Mouse (Mus musculus) ES-E14 (cell line): ENCODE data around the gene Slc6a14. TPM values are rescaled to one million over a fixed set of nuclear protein-coding genes. Genes with fewer than 3 reads are reported as not detected.

Source experiments
- DNase-seq: peaks from one replicate; pipeline ENCODE4 v3.0.0-alpha.2; 2013; ENCODE audit warnings: low read depth, low spot score
- H3K27ac ChIP-seq: 2 replicates; pipeline ENCODE4 v1.5.1; 2012; ENCODE audit warnings: low read depth, mild to moderate bottlenecking, low read length, moderate library complexity, mixed read lengths; ENCODE audit not compliant: poor library complexity, insufficient read depth, severe bottlenecking
- H3K36me3 ChIP-seq: 2 replicates; pipeline ENCODE4 v1.6.1; 2012; ENCODE audit warnings: mild to moderate bottlenecking, low read length, moderate library complexity, mixed read lengths; ENCODE audit not compliant: control insufficient read depth, poor library complexity, insufficient read depth, severe bottlenecking
- H3K4me1 ChIP-seq, 2 experiments: fragments of 150-350 bp in 1 of 2; sonication (generic) in 1 of 2; 2 replicates each; pipeline ENCODE4 v1.6.1; 2012; ENCODE audit warnings: low read length in 2 of 2, mild to moderate bottlenecking in 1 of 2, mixed read lengths in 1 of 2; ENCODE audit not compliant: control insufficient read depth in 2 of 2, insufficient read depth in 2 of 2, poor library complexity in 1 of 2
- H3K4me3 ChIP-seq, 2 experiments: fragments of 150-350 bp in 1 of 2; sonication (generic) in 1 of 2; 2 replicates each; pipeline ENCODE4 v1.5.1; 2012; ENCODE audit warnings: low read length in 2 of 2, low read depth in 1 of 2, mild to moderate bottlenecking in 1 of 2, mixed read lengths in 1 of 2; ENCODE audit not compliant: insufficient read depth in 1 of 2, poor library complexity in 1 of 2, severe bottlenecking in 1 of 2
- H3K9ac ChIP-seq: 2 replicates; pipeline ENCODE4 v1.6.1; 2012; ENCODE audit warnings: low read depth, mild to moderate bottlenecking, low read length, mixed read lengths; ENCODE audit not compliant: poor library complexity, insufficient read depth, severe bottlenecking
- H3K9me3 ChIP-seq: fragments of 150-350 bp; sonication (generic); 2 replicates; pipeline ENCODE4 v1.6.1; 2012; ENCODE audit warnings: low read depth, mild to moderate bottlenecking, low read length; ENCODE audit not compliant: control insufficient read depth, insufficient read depth
- CHD2 ChIP-seq: IDR thresholded peaks from 2 replicates; pipeline ENCODE4 v1.6.1; 2014; ENCODE audit warnings: mild to moderate bottlenecking, low read depth, low read length, inconsistent platforms
- HCFC1 ChIP-seq: IDR thresholded peaks from 2 replicates; pipeline ENCODE4 v1.6.1; 2012; ENCODE audit warnings: low read length, inconsistent platforms, borderline replicate concordance; ENCODE audit not compliant: insufficient read depth
- MAFK ChIP-seq: IDR thresholded peaks from 2 replicates; pipeline ENCODE4 v1.6.1; 2014; ENCODE audit warnings: mild to moderate bottlenecking, low read depth, low read length, inconsistent platforms; ENCODE audit not compliant: insufficient read depth
- ZC3H11A ChIP-seq: IDR thresholded peaks from 2 replicates; pipeline ENCODE4 v1.6.1; 2012; ENCODE audit warnings: low read depth, mild to moderate bottlenecking, inconsistent platforms, low read length, borderline replicate concordance
- ZNF384 ChIP-seq: IDR thresholded peaks from 2 replicates; pipeline ENCODE4 v1.6.1; 2012; ENCODE audit warnings: low read depth, low read length, inconsistent platforms
- in situ Hi-C, 2 experiments: fragments of 600-800 bp; cut with MboI; formaldehyde crosslinking; loops; one replicate each; pipeline ENCODE4 v1.15.1; 2025; ENCODE audit warnings: low sequenced_read_pairs in 2 of 2, inconsistent platforms in 1 of 2; ENCODE audit not compliant: unreplicated experiment in 2 of 2
- total RNA-seq: library from RNA; depleted of rRNA; stranded (reverse); fragments of 300-350 nt; gene quantifications from 2 replicates; pipeline ENCODE4 v1.2.3, GENCODE M21; 2012; rRNA removed

The Slc6a14 gene
- total RNA-seq, 1 experiment: 0.13 TPM

DNA sequence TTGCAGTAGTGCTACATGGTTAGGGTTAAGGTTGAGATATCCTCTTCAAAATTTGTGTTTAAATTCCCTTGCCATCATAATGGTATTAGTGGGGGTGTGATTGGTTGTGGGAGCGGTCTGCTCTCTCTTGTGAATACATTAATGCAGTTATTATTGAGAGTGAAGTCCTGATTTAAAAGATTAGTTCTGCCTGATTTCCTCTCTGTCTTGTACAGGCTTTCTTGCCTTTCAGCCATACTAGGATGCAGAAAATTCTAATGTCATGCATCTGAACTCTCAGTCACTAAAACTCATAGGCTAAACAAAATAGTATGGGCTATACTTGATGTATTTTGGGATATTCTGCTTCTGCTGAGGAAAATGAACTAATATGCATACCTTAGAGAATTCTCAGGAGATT, 10.2 kb upstream of the Slc6a14 start:
- TF ChIP-seq HCFC1 (no peak), ZC3H11A (no peak), CHD2 (no peak), ZNF384 (no peak), MAFK (no peak)
- no peak overlapping the region for H3K27ac ChIP-seq
- no peaks in the 10 kb centered on the region for H3K9me3 ChIP-seq
- DNase-seq: no peak
- no peaks in the 10 kb centered on the region for H3K36me3 ChIP-seq
- in situ Hi-C loops: no loop called here
- H3K4me3 ChIP-seq: no peak overlapping the region
- H3K9ac ChIP-seq: no peak overlapping the region
- H3K4me1 ChIP-seq: 0 out of 4 replicates have a peak, but pooled peaks cover 0 to 2% of the 10 kb centered on the region in 2 experiments

DNA sequence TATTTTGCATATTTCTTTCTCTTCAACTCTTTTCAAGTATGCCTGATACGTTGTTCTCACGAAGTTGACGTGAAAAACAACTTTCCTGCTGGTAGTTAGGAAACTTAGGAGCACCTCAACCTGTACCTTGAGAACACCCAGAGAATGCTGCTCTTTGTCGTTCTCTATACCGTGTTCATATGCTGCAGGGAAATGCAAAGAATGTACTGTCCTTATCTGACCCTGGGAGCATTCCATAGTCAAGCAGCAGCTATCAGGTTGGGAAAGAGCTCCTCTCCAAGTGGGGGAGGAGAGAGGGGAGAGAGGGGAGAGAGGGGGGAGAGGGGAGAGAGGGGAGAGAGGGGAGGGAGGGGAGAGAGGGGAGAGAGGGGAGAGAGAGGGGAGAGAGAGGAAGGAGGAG, 597 bp downstream of the Slc6a14 start:
- in situ Hi-C loops: no loop called here
- H3K9me3 ChIP-seq: no peaks in the 10 kb centered on the region
- H3K9ac ChIP-seq: no peak overlapping the region
- no peak for TF ChIP-seq ZNF384
- no peak for TF ChIP-seq ZC3H11A
- no peak for TF ChIP-seq HCFC1
- no peak for TF ChIP-seq MAFK
- no peak for TF ChIP-seq CHD2
- H3K36me3 ChIP-seq: no peaks in the 10 kb centered on the region
- no peak overlapping the region for H3K4me3 ChIP-seq
- no peaks in the 10 kb centered on the region for H3K4me1 ChIP-seq
- H3K27ac ChIP-seq: no peak overlapping the region
- no peak for DNase-seq

DNA sequence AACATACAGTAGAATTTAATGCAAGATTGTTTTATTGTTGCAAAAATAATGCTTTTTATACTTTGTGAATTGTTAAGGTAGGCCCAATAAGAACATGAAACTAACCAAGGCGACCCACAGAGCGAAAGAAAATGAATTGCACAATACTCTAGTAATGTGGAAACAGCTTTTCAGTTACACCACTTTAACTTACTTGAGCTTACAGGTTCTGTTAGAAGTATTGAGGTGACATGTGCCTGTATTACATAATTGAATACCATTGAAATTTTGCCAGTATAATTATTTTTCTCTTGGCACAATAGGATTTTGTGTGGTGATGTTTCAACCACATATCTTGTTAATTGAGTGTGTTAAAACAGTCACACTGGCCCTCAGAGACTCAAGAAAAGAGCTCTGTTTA, 2.2 kb downstream of the Slc6a14 start:
- no peak overlapping the region for H3K9ac ChIP-seq
- H3K4me3 ChIP-seq: no peak overlapping the region
- H3K9me3 ChIP-seq: no peaks in the 10 kb centered on the region
- H3K27ac ChIP-seq: no peak overlapping the region
- no peaks in the 10 kb centered on the region for H3K4me1 ChIP-seq
- in situ Hi-C loops: no loop called here
- no peak for DNase-seq
- TF ChIP-seq CHD2 (no peak), HCFC1 (no peak), ZC3H11A (no peak), ZNF384 (no peak), MAFK (no peak)
- H3K36me3 ChIP-seq: no peaks in the 10 kb centered on the region

DNA sequence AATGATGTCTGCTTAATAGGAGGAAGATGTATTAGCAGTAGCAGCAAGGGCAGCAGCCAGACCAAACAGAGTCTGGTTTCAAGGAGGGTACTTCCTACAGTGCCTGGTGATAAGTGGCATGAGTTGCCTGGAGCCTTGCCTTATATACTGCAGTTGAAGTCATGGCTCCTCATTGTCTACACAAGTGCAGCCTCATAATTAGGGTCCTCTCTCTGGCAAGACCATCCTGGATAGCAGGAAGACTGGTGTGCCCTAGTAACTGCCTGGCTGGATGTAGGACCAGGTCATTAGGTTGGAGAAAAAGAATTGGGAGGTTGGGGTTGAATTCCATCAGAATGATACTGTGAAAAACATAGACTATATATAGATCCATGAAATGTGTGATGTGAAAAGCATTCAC, 30.3 kb downstream of the Slc6a14 start, which contains the start of gene Gm28269:
Gene Gm28269, minus strand, starts transcription at position 101 of the 400 bp plus-strand sequence.
- Histone ChIP-seq H3K36me3 (no peaks in the 10 kb centered on the region), H3K4me3 (no peak within 1 kb of the TSS), H3K4me1 (no peaks in the 10 kb centered on the region), H3K27ac (no peak within 1 kb of the TSS), H3K9ac (no peak within 1 kb of the TSS), H3K9me3 (no peaks in the 10 kb centered on the region)
- in situ Hi-C loops: no loop called here
- DNase-seq: no peak
- TF ChIP-seq HCFC1: no peak
- TF ChIP-seq CHD2: no peak
- TF ChIP-seq ZC3H11A: no peak
- TF ChIP-seq MAFK: no peak
- TF ChIP-seq ZNF384: no peak

Other genes with a start within 250 kb of the Slc6a14 start
- gene Agtr2, start 230.4 kb upstream of the Slc6a14 start, total RNA-seq: not detected in 2 replicates
- gene Gm28269, start 30.2 kb downstream of the Slc6a14 start, total RNA-seq: not detected in 2 replicates